Mouse (Mus musculus) ES-Bruce4 (cell line): ENCODE measurements around the gene Spty2d1.
"Not testable (repeated sequence)": the region's sequence is repeated elsewhere in the genome, so short reads cannot be mapped to it uniquely, and the experiment has no call there.

Source experiments
- CTCF ChIP-seq: IDR thresholded peaks from one replicate; pipeline ENCODE4 v1.8.1; 2011; ENCODE audit warnings: low read depth, low read length
- POLR2A ChIP-seq: IDR thresholded peaks from one replicate; pipeline ENCODE4 v1.8.1; 2011; ENCODE audit warnings: low read length; ENCODE audit not compliant: insufficient read depth

DNA sequence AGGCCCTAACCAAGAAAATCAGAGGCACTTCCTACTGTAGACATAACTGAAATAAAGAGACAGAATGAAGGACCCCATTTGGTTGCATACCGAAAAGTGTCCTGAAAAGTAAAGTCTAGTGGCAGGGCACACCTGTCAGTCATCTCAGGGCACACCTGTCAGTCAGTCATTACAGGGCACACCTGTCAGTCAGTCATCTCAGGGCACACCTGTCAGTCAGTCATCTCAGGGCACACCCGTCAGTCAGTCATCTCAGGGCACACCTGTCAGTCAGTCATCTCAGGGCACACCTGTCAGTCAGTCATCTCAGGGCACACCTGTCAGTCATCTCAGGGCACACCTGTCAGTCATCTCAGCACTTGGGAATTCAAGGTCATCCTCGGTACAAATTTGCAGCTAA lies 18.7 kb upstream of the Spty2d1 start:
- TF ChIP-seq CTCF, POLR2A: not testable (repeated sequence)
